Mouse (Mus musculus) stomach, embryonic 14.5 days (tissue): Measurements from ENCODE around the gene Gemin5. TPM values are rescaled to one million over a fixed set of nuclear protein-coding genes. Genes with fewer than 3 reads are reported as not detected.
A peak's percentile ranks its signal among the peaks of the same experiment; 100 is the strongest.
"Not testable (repeated sequence)": the region's sequence is repeated elsewhere in the genome, so short reads cannot be mapped to it uniquely, and the experiment has no call there.

Experiments
- ATAC-seq: fragments of 200-750 bp; cut with Nextera tagmentation; 2 replicates; pipeline ENCODE4 v1.8.0; 2017; ENCODE audit warnings: low read depth, moderate TSS enrichment; ENCODE audit not compliant: insufficient number of reproducible peaks, insufficient read depth, low FRiP score
- H3K27ac ChIP-seq: fragments of 300-500 bp; sonication (generic); 2 replicates; pipeline ENCODE4 v1.5.1; 2014; ENCODE audit warnings: mild to moderate bottlenecking, low read length, moderate library complexity, mixed read lengths
- H3K27me3 ChIP-seq: fragments of 300-500 bp; sonication (generic); 2 replicates; pipeline ENCODE4 v1.6.1; 2014; ENCODE audit warnings: low read length, control low read depth, mixed read lengths; ENCODE audit not compliant: control insufficient read depth, insufficient read depth
- H3K36me3 ChIP-seq: fragments of 300-500 bp; sonication (generic); 2 replicates; pipeline ENCODE4 v1.6.1; 2014; ENCODE audit warnings: mild to moderate bottlenecking, control low read depth, low read length, moderate library complexity, mixed read lengths; ENCODE audit not compliant: control insufficient read depth, insufficient read depth
- H3K4me1 ChIP-seq: fragments of 300-500 bp; sonication (generic); 2 replicates; pipeline ENCODE4 v1.6.1; 2014; ENCODE audit warnings: low read length, control low read depth, mixed read lengths; ENCODE audit not compliant: control insufficient read depth, insufficient read depth
- H3K4me2 ChIP-seq: fragments of 300-500 bp; sonication (generic); replicated peaks from 2 replicates; pipeline ENCODE4 v1.6.1; 2014; ENCODE audit warnings: low read depth, low read length, control low read depth
- H3K4me3 ChIP-seq: fragments of 300-500 bp; sonication (generic); 2 replicates; pipeline ENCODE4 v1.5.1; 2014; ENCODE audit warnings: low read depth, low read length, control low read depth
- H3K9ac ChIP-seq: fragments of 300-500 bp; sonication (generic); replicated peaks from 2 replicates; pipeline ENCODE4 v1.6.1; 2014; ENCODE audit warnings: low read depth, mild to moderate bottlenecking, control low read depth, low read length, moderate library complexity, mixed read lengths
- H3K9me3 ChIP-seq: fragments of 300-500 bp; sonication (generic); 2 replicates; pipeline ENCODE4 v1.6.1; 2016; ENCODE audit warnings: low read depth, low read length, control low read depth; ENCODE audit not compliant: control insufficient read depth
- WGBS: fragments of 180-500 bp; shearing (Covaris S2); extraction: QIAGEN DNeasy Blood & Tissue Kit; methylation state at CpG from one replicate; pipeline ENCODE4 v1.1.7; 2014; 5-methylcytosine and 5-hydroxymethylcytosine counted together
- polyA plus RNA-seq: library from polyadenylated mRNA; unstranded; fragments of >200 nt; fragmentation: Nextera tagmentation; extraction: Ambion mirVana; gene quantifications from 2 replicates; pipeline ENCODE4 v1.2.1, GENCODE M21; 2014

Gemin5 gene
- polyA plus RNA-seq, 1 experiment from 2014 or later, result 21.4 TPM

DNA sequence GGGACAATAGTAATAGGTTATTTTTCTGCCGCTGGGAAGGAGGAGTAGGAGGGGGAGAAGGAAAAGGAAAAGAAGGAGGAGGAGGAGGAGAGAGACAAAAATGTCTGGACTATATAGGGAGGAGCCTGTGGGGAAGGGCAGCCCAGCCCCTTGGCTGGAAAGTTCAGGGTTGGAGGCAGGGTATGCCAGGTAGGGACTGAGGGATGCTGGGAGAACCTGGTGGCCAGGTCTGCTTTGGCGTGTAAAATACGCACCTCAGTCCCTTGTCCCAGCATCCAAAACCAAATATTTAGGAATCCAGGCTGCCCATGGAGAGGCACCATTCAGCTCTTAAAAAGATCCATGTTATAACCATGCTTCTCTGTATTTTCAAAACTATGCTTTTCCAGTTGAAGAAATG lies 66.2 kb downstream of the Gemin5 start:
- H3K36me3 ChIP-seq, result no peaks in the 10 kb centered on the region
- peak overlapping the region; percentile 27; the same call in 1 of the 2 replicates for H3K27ac ChIP-seq
- peaks cover 10% of the 10 kb centered on the region; the same call in 1 of the 2 replicates for H3K4me1 ChIP-seq
- ATAC-seq, result no peak
- H3K4me2 ChIP-seq, result no peak overlapping the region
- H3K9ac ChIP-seq, result no peak overlapping the region
- H3K4me3 ChIP-seq, result no peak overlapping the region
- H3K27me3 ChIP-seq, result no peaks in the 10 kb centered on the region
- H3K9me3 ChIP-seq, result no peaks in the 10 kb centered on the region
- WGBS, result 62% methylated on average over 3 of the region's 3 CpGs

DNA sequence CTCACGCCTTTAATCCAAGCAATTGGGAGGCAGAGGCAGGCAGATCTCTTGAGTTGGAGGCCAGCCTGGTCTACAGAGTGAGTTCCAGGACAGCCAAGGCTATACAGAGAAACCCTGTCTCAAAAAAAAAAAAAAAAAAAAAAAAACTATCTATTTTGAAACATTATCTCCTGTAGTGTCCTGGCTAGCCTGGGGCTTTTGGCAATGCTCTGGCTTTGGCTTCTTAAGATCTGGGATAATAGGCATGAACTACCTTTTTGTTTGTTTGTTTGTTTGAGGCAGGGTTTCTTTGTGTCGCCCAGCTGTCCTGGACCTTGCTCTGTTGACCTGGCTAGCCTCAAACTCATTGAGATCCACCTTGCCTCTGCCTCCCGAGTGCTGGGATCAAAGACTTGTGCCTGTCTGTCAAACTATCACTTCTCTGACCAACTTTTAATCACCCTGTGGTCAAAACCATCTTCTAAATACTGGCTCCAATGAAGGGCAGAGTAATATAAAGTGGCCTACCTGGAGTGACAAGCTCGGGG lies 67.1 kb downstream of the Gemin5 start:
- H3K9ac ChIP-seq, result no peak overlapping the region
- ATAC-seq, result no peak
- no peaks in the 10 kb centered on the region for H3K9me3 ChIP-seq
- 84% methylated on average over 4 of the region's 4 CpGs for WGBS
- no peaks in the 10 kb centered on the region for H3K27me3 ChIP-seq
- H3K36me3 ChIP-seq, result no peaks in the 10 kb centered on the region
- H3K27ac ChIP-seq, result no peak overlapping the region
- H3K4me2 ChIP-seq, result no peak overlapping the region
- H3K4me1 ChIP-seq, result peaks cover 10% of the 10 kb centered on the region; the same call in 1 of the 2 replicates
- H3K4me3 ChIP-seq, result no peak overlapping the region

DNA sequence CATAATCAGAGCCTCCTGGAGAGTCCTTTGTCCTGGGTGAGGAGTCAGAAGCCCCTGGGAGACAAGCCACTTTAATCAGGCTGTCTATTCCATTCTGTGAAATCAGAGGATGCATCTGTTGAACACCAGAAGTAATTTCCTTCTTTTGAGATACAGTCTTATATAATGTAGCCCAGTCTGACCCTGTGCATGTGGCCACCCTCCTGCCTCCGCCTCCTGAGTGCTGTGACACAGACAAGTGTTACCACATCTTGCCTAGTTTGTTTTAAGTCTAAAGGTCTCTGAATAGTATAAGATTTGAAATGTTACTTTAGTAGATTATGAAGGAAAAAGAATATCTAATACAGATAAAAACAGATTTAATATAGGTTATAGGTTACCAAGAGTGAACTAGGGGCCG lies 68.3 kb downstream of the Gemin5 start:
- H3K9ac ChIP-seq, result no peak overlapping the region
- ATAC-seq, result no peak
- H3K36me3 ChIP-seq, result no peaks in the 10 kb centered on the region
- H3K4me1 ChIP-seq, result peaks cover 5% of the 10 kb centered on the region; the same call in 1 of the 2 replicates
- 91% methylated on average over 2 of the region's 2 CpGs for WGBS
- H3K27ac ChIP-seq, result no peak overlapping the region
- no peak overlapping the region for H3K4me2 ChIP-seq
- H3K27me3 ChIP-seq, result no peaks in the 10 kb centered on the region
- H3K4me3 ChIP-seq, result no peak overlapping the region
- H3K9me3 ChIP-seq, result no peaks in the 10 kb centered on the region

DNA sequence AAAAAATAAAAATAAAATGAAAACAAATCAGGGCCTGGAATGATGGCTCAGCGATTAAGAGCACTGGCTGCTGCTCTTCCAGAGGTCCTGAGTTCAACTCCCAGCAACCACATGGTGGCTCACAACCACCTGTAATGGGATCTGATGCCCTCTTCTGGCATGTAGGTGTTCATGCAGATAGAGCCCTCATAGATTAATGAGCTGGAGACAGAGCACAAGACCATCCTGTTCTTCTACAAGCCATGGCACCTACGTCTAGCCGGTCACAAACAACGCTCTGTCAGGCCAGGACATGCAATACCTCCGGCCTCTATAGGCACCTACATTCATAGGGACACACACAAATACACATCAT lies 70.0 kb downstream of the Gemin5 start:
- not testable (repeated sequence) for H3K9me3 ChIP-seq, H3K9ac ChIP-seq, H3K27ac ChIP-seq, ATAC-seq, H3K27me3 ChIP-seq, H3K36me3 ChIP-seq, H3K4me1 ChIP-seq
- Histone ChIP-seq H3K4me3 (peak overlapping the region; percentile 36; the same call in 1 of the 2 replicates), H3K4me2 (peak overlapping the region; percentile 72)
- 70% methylated on average over 5 of the region's 5 CpGs for WGBS

DNA sequence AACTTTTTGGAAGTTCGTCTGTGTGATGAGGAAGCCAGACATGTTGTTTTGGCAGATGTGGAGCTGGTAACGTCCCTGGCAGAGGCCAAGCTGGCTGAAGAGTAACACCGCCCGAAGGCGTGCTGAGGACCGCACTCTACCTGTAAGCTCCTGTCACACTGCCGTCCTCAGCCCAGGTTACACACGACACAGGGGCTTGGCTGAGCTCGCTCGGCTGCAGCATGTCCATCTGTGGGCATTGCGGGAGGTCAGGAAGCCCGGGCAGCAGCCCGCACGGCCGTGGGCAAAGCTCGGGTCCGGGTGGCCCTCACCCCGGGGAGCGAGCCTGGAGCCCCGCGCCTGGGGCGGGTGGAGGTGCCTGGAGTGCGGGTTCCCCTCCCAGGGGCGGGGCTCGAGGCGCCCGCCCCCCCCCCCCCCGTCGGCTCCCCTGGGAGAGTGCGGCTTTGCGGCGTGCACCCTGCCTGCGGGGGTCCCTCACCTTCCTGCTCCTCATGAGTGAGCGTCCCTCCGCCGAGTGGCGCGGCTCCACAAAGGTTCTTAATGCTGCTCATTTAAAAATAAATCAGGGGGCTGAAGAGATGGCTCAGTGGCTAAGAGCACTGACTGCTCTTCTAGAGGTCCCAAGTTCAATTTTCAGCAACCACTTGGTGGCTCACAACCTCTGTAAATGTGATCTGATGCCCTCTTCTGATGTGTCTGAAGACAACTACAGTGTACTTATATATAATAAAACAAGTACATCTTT lies 70.5 kb downstream of the Gemin5 start:
- H3K4me3 ChIP-seq, result peak overlapping the region; percentile 36
- H3K9me3 ChIP-seq, result no peaks in the 10 kb centered on the region
- H3K27ac ChIP-seq, result no peak overlapping the region
- no peaks in the 10 kb centered on the region for H3K27me3 ChIP-seq
- peak overlapping the region; percentile 72 for H3K4me2 ChIP-seq
- no peaks in the 10 kb centered on the region for H3K36me3 ChIP-seq
- WGBS, result 2% methylated on average over 31 of the region's 38 CpGs
- no peak overlapping the region for H3K9ac ChIP-seq
- ATAC-seq, result peak; percentile 44; the same call in 1 of the 2 replicates
- H3K4me1 ChIP-seq, result 0 out of 2 replicates have a peak, but pooled peaks cover 4% of the 10 kb centered on the region

DNA sequence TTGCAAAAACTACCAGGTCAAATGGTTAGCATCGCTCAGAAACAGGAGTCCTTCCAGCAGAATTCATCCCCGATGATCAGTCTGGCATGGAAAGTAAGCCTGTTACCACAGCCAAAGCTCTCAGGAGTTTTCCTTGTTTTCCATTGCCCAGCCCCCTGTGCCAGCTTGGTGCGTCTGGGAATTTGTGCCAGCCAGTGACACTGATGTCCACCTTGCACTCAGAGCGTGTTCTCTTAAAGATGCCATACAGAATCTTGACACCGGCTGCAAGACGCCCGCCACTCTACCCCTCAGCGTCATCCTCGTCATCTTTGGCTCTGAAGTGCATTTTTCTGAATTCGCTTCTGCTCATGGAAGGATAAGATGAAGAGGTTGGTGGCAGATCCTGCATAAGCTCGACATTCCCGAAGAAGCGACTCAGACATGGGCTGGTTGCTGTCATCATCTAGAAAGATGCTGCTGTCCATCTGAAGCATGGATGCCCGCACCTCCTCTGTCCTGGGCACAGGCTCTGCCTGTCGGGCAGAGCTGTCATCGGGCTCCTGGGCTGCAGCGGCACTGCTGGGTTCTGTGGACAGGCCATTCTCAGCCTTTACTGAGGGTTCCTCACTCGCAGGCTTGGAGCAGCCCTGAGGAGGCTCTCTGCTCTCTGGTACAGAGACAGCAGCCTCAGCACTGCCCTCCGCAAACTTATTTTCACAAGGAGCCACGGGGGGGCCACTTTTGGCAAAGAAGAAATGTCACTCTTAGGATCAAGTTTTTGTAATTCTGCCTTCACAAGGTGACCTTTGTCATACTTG lies 71.3 kb downstream of the Gemin5 start:
- H3K4me3 ChIP-seq, result peak overlapping the region; percentile 36; the same call in 1 of the 2 replicates
- 0 out of 2 replicates have a peak, but pooled peaks cover 3% of the 10 kb centered on the region for H3K4me1 ChIP-seq
- no peak overlapping the region for H3K27ac ChIP-seq
- no peaks in the 10 kb centered on the region for H3K27me3 ChIP-seq
- no peak for ATAC-seq
- WGBS, result 55% methylated on average over 20 of the region's 20 CpGs
- H3K36me3 ChIP-seq, result no peaks in the 10 kb centered on the region
- H3K9me3 ChIP-seq, result no peaks in the 10 kb centered on the region
- no peak overlapping the region for H3K9ac ChIP-seq
- H3K4me2 ChIP-seq, result peak overlapping the region; percentile 72

DNA sequence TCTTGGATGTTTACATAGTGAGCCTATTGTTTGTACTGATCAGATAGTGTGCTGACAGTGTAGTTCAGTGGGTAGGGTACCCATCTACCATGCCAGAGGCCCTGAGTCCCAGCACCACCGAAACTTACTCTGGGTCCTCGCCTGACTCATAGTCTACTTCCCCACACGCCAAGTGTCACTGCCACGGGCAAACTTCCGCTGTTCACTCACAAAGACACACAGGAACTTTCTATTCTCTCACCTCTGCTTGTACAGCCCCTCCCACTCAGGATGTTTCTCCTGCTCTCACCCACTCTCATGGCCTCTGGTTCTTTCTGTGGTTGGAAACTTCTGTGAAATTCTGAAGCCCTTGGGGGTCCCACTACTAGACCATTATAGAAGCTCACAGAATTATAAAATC lies 72.2 kb downstream of the Gemin5 start:
- no peaks in the 10 kb centered on the region for H3K9me3 ChIP-seq
- H3K4me3 ChIP-seq, result no peak overlapping the region
- H3K27ac ChIP-seq, result no peak overlapping the region
- H3K4me1 ChIP-seq, result 0 out of 2 replicates have a peak, but pooled peaks cover 3% of the 10 kb centered on the region
- H3K36me3 ChIP-seq, result no peaks in the 10 kb centered on the region
- no peak overlapping the region for H3K9ac ChIP-seq
- WGBS, result 60% methylated on average over 5 of the region's 5 CpGs
- no peak overlapping the region for H3K4me2 ChIP-seq
- no peaks in the 10 kb centered on the region for H3K27me3 ChIP-seq
- no peak for ATAC-seq

DNA sequence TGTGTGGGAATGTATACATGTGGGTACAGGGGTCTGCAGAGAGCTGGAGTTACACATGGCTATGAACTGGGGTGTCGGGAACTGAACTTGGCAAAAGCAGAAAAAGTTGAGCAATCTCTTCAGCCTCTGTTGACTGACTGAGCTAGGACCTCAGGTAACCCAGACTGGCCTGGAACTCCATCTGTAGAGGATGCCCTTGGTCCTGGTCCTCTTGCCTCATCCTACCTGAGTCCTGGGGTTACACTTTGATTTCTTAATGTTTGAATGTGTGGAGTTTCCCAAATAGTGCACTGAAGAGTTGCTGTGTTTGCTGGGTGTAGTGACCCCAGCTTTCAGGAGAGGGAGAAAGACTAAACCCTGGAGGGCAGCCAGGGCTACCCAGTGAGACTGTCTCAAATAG lies 72.8 kb downstream of the Gemin5 start:
- Histone ChIP-seq H3K9ac (no peak overlapping the region), H3K4me2 (no peak overlapping the region), H3K36me3 (no peaks in the 10 kb centered on the region), H3K4me3 (no peak overlapping the region), H3K27ac (no peak overlapping the region), H3K9me3 (no peaks in the 10 kb centered on the region), H3K27me3 (no peaks in the 10 kb centered on the region), H3K4me1 (0 out of 2 replicates have a peak, but pooled peaks cover 3% of the 10 kb centered on the region)
- no peak for ATAC-seq
- 93% methylated on average over 1 of the region's 1 CpGs for WGBS
